Mouse (Mus musculus) right cerebral cortex, postnatal 14 days (tissue): ENCODE results near the gene Pcdh7.

Experiments used
- DNase-seq: peaks from one replicate; pipeline ENCODE4 v3.0.0; 2022

Pcdh7 gene

GRCm38 (mm10) chr5:57803890-57804289 is 86.1 kb downstream of the Pcdh7 start:
- no peak for DNase-seq

GRCm38 (mm10) chr5:57807350-57807749 is 89.6 kb downstream of the Pcdh7 start:
- no peak for DNase-seq

- DNase-seq = no peak
Measured at GRCm38 (mm10) chr5:57810641-57811040, 92.9 kb downstream of the Pcdh7 start.

GRCm38 (mm10) chr5:57815964-57816589 is 98.3 kb downstream of the Pcdh7 start:
- DNase-seq = no peak

GRCm38 (mm10) chr5:57819788-57820187 is 102.0 kb downstream of the Pcdh7 start:
- DNase-seq = no peak

- no peak for DNase-seq
Measured at GRCm38 (mm10) chr5:57821099-57821498, 103.3 kb downstream of the Pcdh7 start.

- no peak for DNase-seq
Measured at GRCm38 (mm10) chr5:57828437-57828836, 110.7 kb downstream of the Pcdh7 start.

- no peak for DNase-seq
Measured at GRCm38 (mm10) chr5:57837150-57837549, 119.4 kb downstream of the Pcdh7 start.

GRCm38 (mm10) chr5:57841357-57842119 is 123.8 kb downstream of the Pcdh7 start:
- no peak for DNase-seq

GRCm38 (mm10) chr5:57847500-57847899 is 129.7 kb downstream of the Pcdh7 start:
- DNase-seq = no peak

GRCm38 (mm10) chr5:57850111-57850510 is 132.3 kb downstream of the Pcdh7 start:
- no peak for DNase-seq

- no peak for DNase-seq
Measured at GRCm38 (mm10) chr5:57857316-57857715, 139.5 kb downstream of the Pcdh7 start.

GRCm38 (mm10) chr5:57864254-57864653 is 146.5 kb downstream of the Pcdh7 start:
- no peak for DNase-seq

GRCm38 (mm10) chr5:57865256-57865655 is 147.5 kb downstream of the Pcdh7 start:
- DNase-seq = no peak

GRCm38 (mm10) chr5:57866097-57866496 is 148.3 kb downstream of the Pcdh7 start:
- DNase-seq = no peak

GRCm38 (mm10) chr5:57867906-57868305 is 150.1 kb downstream of the Pcdh7 start:
- DNase-seq = no peak

GRCm38 (mm10) chr5:57868702-57869101 is 150.9 kb downstream of the Pcdh7 start:
- no peak for DNase-seq

GRCm38 (mm10) chr5:57870727-57871126 is 153.0 kb downstream of the Pcdh7 start:
- no peak for DNase-seq

GRCm38 (mm10) chr5:57884982-57885381 is 167.2 kb downstream of the Pcdh7 start:
- DNase-seq = no peak

GRCm38 (mm10) chr5:57899018-57899614 is 181.3 kb downstream of the Pcdh7 start:
- DNase-seq = no peak

- no peak for DNase-seq
Measured at GRCm38 (mm10) chr5:57907218-57907617, 189.5 kb downstream of the Pcdh7 start.

- DNase-seq = no peak
Measured at GRCm38 (mm10) chr5:57921140-57921539, 203.4 kb downstream of the Pcdh7 start.

- DNase-seq = no peak
Measured at GRCm38 (mm10) chr5:57931331-57931730, 213.6 kb downstream of the Pcdh7 start.

- DNase-seq = no peak
Measured at GRCm38 (mm10) chr5:57931738-57932137, 214.0 kb downstream of the Pcdh7 start.
